Mouse (Mus musculus) gastrocnemius, postnatal 14 days (tissue): Measurements from ENCODE around the gene Sat2. TPM values are rescaled to one million over a fixed set of nuclear protein-coding genes. Genes with fewer than 3 reads are reported as not detected.

Source experiments
- DNase-seq: peaks from one replicate; pipeline ENCODE4 v3.0.0; 2021; ENCODE audit warnings: mixed read lengths
- intact Hi-C: fragments of 180-260 bp; cut with DNase I; formaldehyde crosslinking; loops from one replicate; pipeline ENCODE4 v1.15.1; 2025; ENCODE audit warnings: low total_unique reads
- long read RNA-seq, 2 experiments: library from polyadenylated mRNA; stranded (forward); transcript quantifications; one replicate each; pipeline ENCODE4 v2.0.0; 2021
- total RNA-seq, 2 experiments: library from RNA; stranded (reverse); gene quantifications; 2 replicates each; pipeline ENCODE4 v1.2.3; 2021

Sat2 gene
- 1 to 10 TPM; 4.9 to 5.0 TPM for total RNA-seq
- long read RNA-seq, experiment 1, partial matches to known transcripts, result 1 of 4 reads
- long read RNA-seq, experiment 1, other reads (novel, unspliced or antisense), result 2 of 4 reads
- long read RNA-seq, experiment 2, partial matches to known transcripts, result 0 of 7 reads
- long read RNA-seq, experiment 2, other reads (novel, unspliced or antisense), result 4 of 7 reads

DNA sequence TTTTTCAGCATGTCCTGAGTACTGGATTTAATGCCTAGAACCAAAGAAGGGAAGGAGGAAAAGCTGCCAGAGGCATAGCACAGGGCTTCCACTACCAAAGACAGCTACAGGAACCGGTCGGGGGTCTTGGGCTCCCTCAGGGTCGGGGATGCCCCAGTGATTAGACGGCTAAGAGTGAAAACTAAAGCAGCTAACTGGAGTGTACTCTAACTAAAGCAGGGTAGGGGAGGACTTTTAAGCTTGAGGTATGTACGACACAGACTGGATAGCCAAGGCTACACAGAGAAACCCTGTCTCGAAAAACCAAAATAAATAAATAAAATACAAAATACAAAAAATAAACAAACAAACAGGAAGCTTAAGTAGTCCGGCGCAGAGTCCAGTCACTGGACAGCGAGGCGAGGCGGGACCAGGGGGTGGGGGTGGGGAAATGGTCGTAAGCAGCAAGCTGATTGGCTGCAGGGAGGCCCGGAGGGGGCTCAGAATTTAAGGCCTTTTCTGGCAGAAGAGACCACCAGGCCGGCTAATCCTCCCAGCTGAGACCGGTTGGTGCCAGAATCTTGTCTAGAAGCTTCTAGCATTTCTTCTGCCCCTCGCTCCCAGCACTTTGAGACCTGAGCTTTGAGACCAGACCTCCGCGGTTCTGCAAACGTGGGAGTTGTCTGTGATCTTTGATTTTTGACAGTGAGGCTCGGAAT, at the start of gene Sat2:
TSS of gene Sat2 (plus strand) at position 454 of the 698 bp plus-strand sequence.
- peak; percentile 69 for DNase-seq
- intact Hi-C loops, result no loop called here

DNA sequence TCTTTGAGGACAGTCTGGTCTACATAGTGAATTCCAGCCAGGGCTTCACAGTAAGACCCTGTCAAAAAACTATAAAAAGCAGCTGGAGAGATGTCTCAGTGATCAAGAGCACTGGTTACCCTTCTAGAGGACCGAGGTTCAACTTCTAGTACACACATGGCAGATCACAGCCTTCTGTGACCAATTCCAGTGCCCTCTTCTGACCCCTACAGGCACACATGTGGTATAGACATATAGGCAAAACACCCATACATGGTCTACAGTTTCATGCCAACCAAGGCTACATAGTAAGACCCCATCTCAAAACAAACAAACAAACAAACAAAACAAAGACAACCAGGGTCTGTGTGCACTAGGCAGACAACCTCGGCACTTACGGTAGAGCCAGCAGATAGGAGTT, 46.6 kb upstream of the Sat2 start:
- intact Hi-C loops, result loop anchor here (5.0 kb wide), 1 partner anchor 37 kb away; no protein-coding TSS in a partner anchor
- no peak for DNase-seq

DNA sequence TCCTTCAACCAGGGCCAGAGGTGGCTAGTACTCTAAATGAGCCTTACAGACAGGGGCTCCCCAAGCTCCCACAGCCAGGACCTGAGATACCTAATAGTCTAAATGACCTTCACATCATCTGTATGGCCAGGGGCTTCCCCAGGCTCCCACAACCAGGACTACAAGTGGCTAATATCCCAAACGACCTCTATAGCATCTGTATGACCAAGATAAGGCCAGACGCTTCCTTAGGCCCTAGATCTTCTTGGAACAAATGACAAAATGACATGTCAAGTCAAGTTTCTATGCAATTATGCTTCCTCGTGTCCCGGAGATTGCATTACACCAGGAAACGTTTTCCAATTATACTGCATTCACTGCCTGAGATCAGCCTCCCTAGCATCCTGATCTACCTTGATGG, 45.5 kb upstream of the Sat2 start:
- no peak for DNase-seq
- intact Hi-C loops, result loop anchor here (5.0 kb wide), 1 partner anchor 36 kb away; no protein-coding TSS in a partner anchor

DNA sequence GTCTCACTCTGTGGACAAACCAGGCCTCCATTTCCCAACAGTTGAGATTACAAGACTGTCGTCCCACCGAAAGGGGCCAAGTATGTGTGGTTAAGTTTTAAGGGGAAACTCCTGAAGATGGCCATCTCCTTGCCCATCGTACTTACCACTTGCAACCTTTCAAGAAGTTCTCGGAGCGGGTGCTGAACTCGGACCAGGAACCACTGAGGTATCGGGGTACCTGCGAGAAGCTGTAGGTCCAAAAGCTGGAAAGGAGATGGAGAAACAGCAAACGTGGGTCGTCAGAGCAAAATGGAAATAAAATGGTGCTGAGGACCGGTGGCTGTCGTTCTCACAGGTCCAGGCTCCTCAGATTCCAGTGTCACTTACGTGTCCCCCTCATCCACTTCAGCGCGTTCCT, 43.5 kb upstream of the Sat2 start:
- intact Hi-C loops, result loop anchor here (5.0 kb wide), 1 partner anchor 34 kb away; no protein-coding TSS in a partner anchor
- no peak for DNase-seq

DNA sequence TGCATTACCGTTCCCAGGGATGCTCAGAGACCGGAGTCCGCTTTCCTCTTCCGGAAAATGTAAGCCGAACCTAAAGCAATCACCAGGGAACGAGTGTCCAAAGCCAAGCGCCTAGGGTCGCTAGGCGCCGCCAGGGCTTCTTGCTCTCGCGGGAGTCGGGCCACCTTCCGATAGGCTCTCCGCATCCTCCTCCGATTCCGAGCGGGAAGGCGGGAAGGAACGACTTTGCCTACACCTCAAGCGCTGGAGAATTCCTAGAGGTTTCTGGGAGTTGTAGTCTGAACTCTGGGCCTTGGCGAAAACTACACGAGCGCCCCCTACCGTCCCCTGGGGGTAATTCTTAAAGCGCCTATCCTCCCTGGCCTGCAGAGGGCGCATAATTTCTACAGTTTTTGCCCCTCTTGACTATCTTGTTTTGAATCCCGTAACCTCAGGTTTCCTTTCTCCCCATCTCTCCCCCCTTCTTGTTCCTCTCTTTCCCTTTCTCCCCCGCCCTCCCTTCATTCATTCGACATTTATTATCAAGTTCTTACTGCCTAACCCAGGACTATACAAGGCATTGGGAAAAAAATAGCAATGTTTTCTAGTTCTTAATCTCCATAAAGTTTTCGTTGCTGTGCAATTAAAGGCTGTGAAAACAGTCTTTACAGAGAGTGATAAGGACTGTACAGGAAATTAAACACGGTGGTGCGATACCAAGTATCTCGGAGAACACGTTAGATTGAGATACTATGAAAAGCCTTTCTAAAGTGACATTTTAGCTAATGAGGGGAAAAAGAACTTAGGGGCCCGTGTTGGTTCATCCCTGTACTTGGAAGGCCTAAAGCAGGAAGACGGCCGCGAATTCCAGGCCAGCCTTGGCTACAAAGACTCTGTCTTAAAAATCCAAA, 42.5 kb upstream of the Sat2 start:
- DNase-seq, result peak; percentile 92
- intact Hi-C loops, result loop anchor here (5.0 kb wide), 1 partner anchor 33 kb away; no protein-coding TSS in a partner anchor

- DNase-seq, result peak; percentile 90
- intact Hi-C loops, result no loop called here
These were observed 41.7 kb upstream of the Sat2 start, which contains the start of the genes Wrap53 and Trp53 for GRCm38 (mm10) chr11:69580091-69580514. Gene Wrap53, minus strand, starts transcription at chr11:69580255. Gene Trp53, plus strand, starts transcription at chr11:69580359.

GRCm38 (mm10) chr11:69580572-69581146, 41.2 kb upstream of the Sat2 start:
- DNase-seq, result no peak
- intact Hi-C loops, result no loop called here

DNA sequence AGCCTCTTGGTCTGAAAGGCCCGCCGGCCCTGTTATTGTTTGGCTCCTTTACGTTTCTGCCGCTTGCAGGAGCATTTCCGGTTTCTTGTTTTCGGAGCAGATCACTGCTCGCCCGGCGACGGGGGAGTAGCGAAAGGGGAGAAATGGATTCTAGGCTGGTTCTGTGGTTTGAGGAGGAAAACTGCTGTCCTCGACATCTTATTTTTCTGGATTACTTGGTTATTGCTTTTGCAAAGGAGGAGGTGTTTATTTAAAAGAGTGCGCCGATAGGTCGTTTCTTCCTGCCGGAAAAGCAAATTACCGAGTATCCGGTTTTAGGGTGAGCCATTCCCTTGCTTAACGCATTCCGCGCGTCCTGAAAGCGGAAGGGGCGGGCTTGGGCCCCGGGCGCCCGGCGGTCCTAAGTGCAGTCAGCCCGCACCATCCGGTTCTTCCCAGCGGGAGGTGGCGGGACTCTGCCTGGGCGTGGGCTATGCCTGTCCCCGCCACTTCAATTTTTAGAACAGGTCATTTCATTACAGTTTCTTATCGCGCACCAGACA, 40.6 kb upstream of the Sat2 start:
- intact Hi-C loops, result no loop called here

DNA sequence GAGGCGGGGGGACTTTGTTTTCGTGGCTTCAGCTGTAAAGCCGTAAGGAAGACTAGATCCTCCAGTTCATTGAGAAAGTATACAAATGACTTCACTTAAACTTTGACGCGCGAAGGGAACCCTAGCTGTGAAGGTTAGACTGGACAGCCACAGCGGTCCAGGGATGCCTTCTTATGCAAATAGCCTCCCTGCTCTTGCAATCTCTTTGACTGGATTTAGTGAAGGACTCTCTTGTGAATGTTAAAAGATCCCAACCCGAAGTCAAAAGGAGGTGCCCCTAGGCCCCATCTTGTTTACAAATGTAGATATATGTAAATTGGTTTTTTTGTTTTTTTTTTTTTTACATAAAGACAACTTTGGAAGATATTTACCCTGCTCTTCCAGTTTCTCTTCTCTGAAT, 40.0 kb upstream of the Sat2 start:
- intact Hi-C loops, result no loop called here
- no peak for DNase-seq

More for the DNA sequence above, 40.6 kb upstream of the Sat2 start:
- peak; percentile 91 for DNase-seq

- DNase-seq, result no peak
- intact Hi-C loops, result no loop called here
These were observed 39.5 kb upstream of the Sat2 start for GRCm38 (mm10) chr11:69582230-69582805.

DNA sequence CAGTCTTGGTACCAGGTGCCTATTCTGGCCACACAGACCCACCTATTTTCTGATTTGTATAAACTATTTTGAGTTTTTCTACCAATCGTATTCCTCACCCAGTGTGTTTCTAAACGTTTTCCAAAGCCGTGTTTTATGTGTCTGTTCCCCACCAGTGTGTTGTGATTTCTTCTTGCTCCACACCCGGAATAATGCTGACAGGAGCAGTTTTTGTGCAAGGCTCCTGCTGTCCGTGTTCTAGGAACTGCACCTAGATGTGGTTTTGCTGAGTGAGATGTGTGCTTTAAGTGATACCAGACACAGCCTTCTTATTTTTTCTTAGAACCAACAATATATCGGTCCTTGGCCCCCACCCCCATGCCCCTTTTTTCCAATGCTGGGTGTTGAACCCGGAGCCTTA, 37.8 kb upstream of the Sat2 start:
- no peak for DNase-seq
- intact Hi-C loops, result no loop called here

DNA sequence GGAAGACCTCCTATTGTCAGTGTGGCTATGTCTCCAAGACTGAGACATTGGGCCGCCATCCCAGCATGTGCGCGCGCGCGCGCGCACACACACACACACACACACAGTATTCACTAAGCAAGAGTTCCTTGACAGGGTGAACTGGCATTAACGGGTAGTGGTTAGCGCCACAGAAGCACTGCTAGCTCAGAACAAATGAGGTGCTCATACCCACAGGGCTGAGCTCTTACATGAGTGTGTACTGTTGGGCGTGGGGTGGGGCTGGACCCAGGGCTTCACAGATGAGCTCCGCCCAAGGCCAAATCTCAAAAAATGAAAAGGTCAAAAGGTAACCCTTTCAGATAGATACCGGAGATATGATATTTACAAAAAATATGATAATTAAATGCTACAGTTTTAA, 36.9 kb upstream of the Sat2 start:
- intact Hi-C loops, result no loop called here
- DNase-seq, result no peak

DNA sequence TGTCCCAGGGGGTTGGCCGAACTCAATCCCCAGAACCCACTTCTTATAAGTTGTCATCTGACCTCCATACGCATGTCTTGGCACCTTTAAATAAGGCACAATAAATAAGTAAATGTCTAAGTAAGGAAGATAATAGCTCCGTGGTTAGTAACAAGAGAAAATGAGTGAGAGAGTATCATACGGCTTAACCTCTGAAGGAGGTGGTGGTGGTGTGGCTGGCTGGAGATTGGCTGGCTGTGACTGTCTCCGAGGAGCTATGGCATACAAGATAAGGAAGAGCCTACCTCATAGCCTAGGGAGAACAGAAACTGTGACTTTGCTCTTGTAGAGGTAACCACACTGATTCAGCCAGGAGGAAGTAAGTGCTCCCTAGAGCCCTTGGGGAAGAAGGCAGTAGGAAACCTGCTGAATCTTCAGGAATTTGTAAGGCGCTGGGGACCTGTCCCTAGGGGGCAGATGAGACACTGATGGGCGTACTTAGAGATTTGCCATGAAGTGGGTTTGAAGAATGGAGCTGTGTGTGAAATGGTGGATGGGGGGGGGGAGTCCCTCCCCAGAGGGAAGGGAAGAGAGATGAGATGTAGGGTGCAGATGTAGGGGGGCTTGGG, 36.0 kb upstream of the Sat2 start:
- intact Hi-C loops, result no loop called here

GRCm38 (mm10) chr11:69589207-69589834, 32.5 kb upstream of the Sat2 start:
- no peak for DNase-seq
- intact Hi-C loops, result no loop called here

More for the DNA sequence above, 36.0 kb upstream of the Sat2 start:
- DNase-seq, result no peak

DNA sequence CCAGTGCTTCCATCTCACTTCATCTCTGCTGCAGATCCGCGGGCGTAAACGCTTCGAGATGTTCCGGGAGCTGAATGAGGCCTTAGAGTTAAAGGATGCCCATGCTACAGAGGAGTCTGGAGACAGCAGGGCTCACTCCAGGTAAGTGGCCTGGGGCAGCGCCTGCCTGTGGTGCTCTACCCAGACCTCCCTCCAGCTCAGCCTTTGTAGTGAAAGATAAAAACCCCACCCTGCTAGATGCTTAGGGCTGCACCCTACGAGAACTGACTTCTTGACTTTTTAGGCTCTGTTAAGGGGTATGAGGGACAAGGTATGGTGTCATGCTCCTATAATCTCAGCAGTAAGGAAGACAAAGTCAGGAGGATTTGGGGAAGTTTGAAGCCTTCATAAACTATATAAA, 31.2 kb upstream of the Sat2 start:
- DNase-seq, result no peak
- intact Hi-C loops, result no loop called here

DNA sequence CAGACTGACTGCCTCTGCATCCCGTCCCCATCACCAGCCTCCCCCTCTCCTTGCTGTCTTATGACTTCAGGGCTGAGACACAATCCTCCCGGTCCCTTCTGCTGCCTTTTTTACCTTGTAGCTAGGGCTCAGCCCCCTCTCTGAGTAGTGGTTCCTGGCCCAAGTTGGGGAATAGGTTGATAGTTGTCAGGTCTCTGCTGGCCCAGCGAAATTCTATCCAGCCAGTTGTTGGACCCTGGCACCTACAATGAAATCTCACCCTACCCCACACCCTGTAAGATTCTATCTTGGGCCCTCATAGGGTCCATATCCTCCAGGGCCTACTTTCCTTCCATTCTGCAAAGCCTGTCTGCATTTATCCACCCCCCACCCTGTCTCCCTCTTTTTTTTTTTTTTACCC, 30.4 kb upstream of the Sat2 start:
- intact Hi-C loops, result no loop called here
- no peak for DNase-seq

- peak; percentile 59 for DNase-seq
These were observed 29.8 kb upstream of the Sat2 start for GRCm38 (mm10) chr11:69591899-69592637.

GRCm38 (mm10) chr11:69592799-69593198, 29.0 kb upstream of the Sat2 start:
- intact Hi-C loops, result no loop called here

More at GRCm38 (mm10) chr11:69591899-69592637, 29.8 kb upstream of the Sat2 start:
- intact Hi-C loops, result no loop called here

More at GRCm38 (mm10) chr11:69592799-69593198, 29.0 kb upstream of the Sat2 start:
- DNase-seq, result no peak
